Mouse (Mus musculus) embryonic fibroblast, embryonic 13.5 days (primary cell): ENCODE data around the gene Cadm2. TPM values are rescaled to one million over a fixed set of nuclear protein-coding genes. Genes with fewer than 3 reads are reported as not detected.

Source experiments
- H3K27ac ChIP-seq: 2 replicates; pipeline ENCODE4 v1.5.1; 2012; ENCODE audit warnings: low read length, control low read depth, inconsistent platforms; ENCODE audit not compliant: insufficient read depth
- H3K4me1 ChIP-seq: 2 replicates; pipeline ENCODE4 v1.6.1; 2011; ENCODE audit warnings: low read length; ENCODE audit not compliant: control insufficient read depth, insufficient read depth
- H3K4me3 ChIP-seq: 2 replicates; pipeline ENCODE4 v1.5.1; 2011; ENCODE audit warnings: mild to moderate bottlenecking, control low read depth, low read length; ENCODE audit not compliant: insufficient read depth
- CTCF ChIP-seq: IDR thresholded peaks from 2 replicates; pipeline ENCODE4 v1.5.1; 2011; ENCODE audit warnings: mild to moderate bottlenecking, control low read depth, low read length, moderate library complexity, borderline replicate concordance; ENCODE audit not compliant: insufficient read depth
- POLR2A ChIP-seq: IDR thresholded peaks from 2 replicates; pipeline ENCODE4 v1.6.1; 2011; ENCODE audit warnings: low read depth, mild to moderate bottlenecking, control low read depth, low read length, moderate library complexity
- polyA plus RNA-seq: library from polyadenylated mRNA; stranded (reverse); fragments of >200 nt; gene quantifications from 2 replicates; pipeline ENCODE4 v1.2.4, GENCODE M21; 2011; ENCODE audit warnings: low read depth; ENCODE audit not compliant: missing spikeins, insufficient read length

Cadm2 gene
- polyA plus RNA-seq, 1 experiment = 3.6 TPM

- Histone ChIP-seq H3K27ac (no peak overlapping the region), H3K4me1 (no peaks in the 10 kb centered on the region), H3K4me3 (no peak overlapping the region)
- TF ChIP-seq CTCF (no peak), POLR2A (no peak)
Measured at GRCm38 (mm10) chr16:66651013-66651362, 969.7 kb downstream of the Cadm2 start.

- H3K27ac ChIP-seq = no peak overlapping the region
- no peak for TF ChIP-seq POLR2A
- no peak for TF ChIP-seq CTCF
- no peaks in the 10 kb centered on the region for H3K4me1 ChIP-seq
- no peak overlapping the region for H3K4me3 ChIP-seq
Measured at GRCm38 (mm10) chr16:66650348-66651012, 970.2 kb downstream of the Cadm2 start.

GRCm38 (mm10) chr16:66647798-66648197, 972.9 kb downstream of the Cadm2 start:
- no peak for TF ChIP-seq POLR2A
- no peak for TF ChIP-seq CTCF
- H3K27ac ChIP-seq = no peak overlapping the region
- no peak overlapping the region for H3K4me3 ChIP-seq
- no peaks in the 10 kb centered on the region for H3K4me1 ChIP-seq

- H3K4me3 ChIP-seq = no peak overlapping the region
- H3K27ac ChIP-seq = peak overlapping the region; percentile 51
- TF ChIP-seq CTCF (no peak), POLR2A (no peak)
- H3K4me1 ChIP-seq = no peaks in the 10 kb centered on the region
Measured at GRCm38 (mm10) chr16:66643606-66644005, 977.1 kb downstream of the Cadm2 start.

- TF ChIP-seq POLR2A = no peak
- TF ChIP-seq CTCF = no peak
- H3K4me3 ChIP-seq = no peak overlapping the region
- H3K27ac ChIP-seq = peak overlapping the region; percentile 92
- peaks cover 3% of the 10 kb centered on the region for H3K4me1 ChIP-seq
Measured at GRCm38 (mm10) chr16:66627527-66627926, 993.2 kb downstream of the Cadm2 start.

- TF ChIP-seq CTCF = no peak
- no peak for TF ChIP-seq POLR2A
- Histone ChIP-seq H3K4me3 (no peak overlapping the region), H3K4me1 (peaks cover 2% of the 10 kb centered on the region; the same call in 1 of the 2 replicates), H3K27ac (no peak overlapping the region)
Measured at GRCm38 (mm10) chr16:66622423-66622822, 998.3 kb downstream of the Cadm2 start.

- Histone ChIP-seq H3K27ac (no peak overlapping the region), H3K4me3 (no peak overlapping the region), H3K4me1 (no peaks in the 10 kb centered on the region)
- TF ChIP-seq CTCF = no peak
- no peak for TF ChIP-seq POLR2A
Measured at GRCm38 (mm10) chr16:66612624-66613023, 1008.1 kb downstream of the Cadm2 start.
